Mouse (Mus musculus): ENCODE results near the gene Epgn. TPM values are rescaled to one million over a fixed set of nuclear protein-coding genes. Genes with fewer than 3 reads are reported as not detected.
A peak's percentile ranks its signal among the peaks of the same experiment; 100 is the strongest.

Gene Epgn
- polyA plus RNA-seq, 1 experiment from 2014 or later: 0.25 TPM

- no peak for DNase-seq (ENCODE audit: low spot score)
Measured at GRCm38 (mm10) chr5:91073626-91074025, 46.4 kb downstream of the Epgn start.

GRCm38 (mm10) chr5:91074026-91074425 is 46.8 kb downstream of the Epgn start:
- H3K9me3 ChIP-seq (replicated peaks; ENCODE audit: control insufficient read depth, low read length): no peaks in the 10 kb centered on the region
- H3K9ac ChIP-seq (ENCODE audit: low read length): 0 out of 2 replicates have a peak overlapping the region, but pooled peaks have one; percentile 2
- peaks cover 11% of the 10 kb centered on the region for H3K27me3 ChIP-seq (replicated peaks; ENCODE audit: control insufficient read depth, insufficient read depth, low read length)
- no peak for ATAC-seq
- H3K4me1 ChIP-seq (ENCODE audit: control insufficient read depth, insufficient read depth, low read length): peaks cover 2% of the 10 kb centered on the region; the same call in 1 of the 2 replicates
- no peaks in the 10 kb centered on the region for H3K36me3 ChIP-seq (ENCODE audit: control insufficient read depth, insufficient read depth, low read length)
- H3K27ac ChIP-seq (ENCODE audit: low read depth, low read length): no peak overlapping the region
- H3K4me3 ChIP-seq (ENCODE audit: low read depth, low read length): peak overlapping the region; percentile 25
- 42% methylated on average over 8 of the region's 8 CpGs for WGBS
- peak overlapping the region; percentile 60 for H3K4me2 ChIP-seq (ENCODE audit: low read length)
- no peak for DNase-seq (ENCODE audit: low spot score)

More at GRCm38 (mm10) chr5:91073626-91074025, 46.4 kb downstream of the Epgn start:
- Histone ChIP-seq H3K36me3 (ENCODE audit: control insufficient read depth, insufficient read depth, low read length) (no peaks in the 10 kb centered on the region), H3K4me3 (ENCODE audit: low read depth, low read length) (no peak overlapping the region), H3K27me3 (replicated peaks; ENCODE audit: control insufficient read depth, insufficient read depth, low read length) (peaks cover 11% of the 10 kb centered on the region), H3K9ac (ENCODE audit: low read length) (no peak overlapping the region), H3K9me3 (replicated peaks; ENCODE audit: control insufficient read depth, low read length) (no peaks in the 10 kb centered on the region), H3K4me1 (ENCODE audit: control insufficient read depth, insufficient read depth, low read length) (peaks cover 2% of the 10 kb centered on the region; the same call in 1 of the 2 replicates), H3K27ac (ENCODE audit: low read depth, low read length) (no peak overlapping the region), H3K4me2 (ENCODE audit: low read length) (no peak overlapping the region)
- ATAC-seq: no peak
- 86% methylated on average over 8 of the region's 8 CpGs for WGBS

- Histone ChIP-seq H3K9ac (ENCODE audit: low read length) (peak within 1 kb of the TSS; percentile 2; the same call in 1 of the 2 replicates), H3K4me1 (ENCODE audit: control insufficient read depth, insufficient read depth, low read length) (peaks cover 2% of the 10 kb centered on the region; the same call in 1 of the 2 replicates), H3K36me3 (ENCODE audit: control insufficient read depth, insufficient read depth, low read length) (no peaks in the 10 kb centered on the region), H3K4me3 (ENCODE audit: low read depth, low read length) (peak within 1 kb of the TSS; percentile 25), H3K4me2 (ENCODE audit: low read length) (peak within 1 kb of the TSS; percentile 60), H3K9me3 (replicated peaks; ENCODE audit: control insufficient read depth, low read length) (no peaks in the 10 kb centered on the region), H3K27me3 (replicated peaks; ENCODE audit: control insufficient read depth, insufficient read depth, low read length) (peaks cover 11% of the 10 kb centered on the region), H3K27ac (ENCODE audit: low read depth, low read length) (no peak within 1 kb of the TSS)
- WGBS: under 1% methylated on average over 25 of the region's 25 CpGs
- DNase-seq (ENCODE audit: low spot score) (peak; percentile 40), ATAC-seq (peak; percentile 68)
Measured at GRCm38 (mm10) chr5:91074450-91074950, 47.2 kb downstream of the Epgn start, which contains the start of gene Ereg. TSS of gene Ereg (plus strand) at chr5:91074622.

- Histone ChIP-seq H3K4me2 (ENCODE audit: low read length) (peak overlapping the region; percentile 60; the same call in 1 of the 2 replicates), H3K27me3 (replicated peaks; ENCODE audit: control insufficient read depth, insufficient read depth, low read length) (peaks cover 11% of the 10 kb centered on the region), H3K9me3 (replicated peaks; ENCODE audit: control insufficient read depth, low read length) (no peaks in the 10 kb centered on the region), H3K9ac (ENCODE audit: low read length) (no peak overlapping the region), H3K4me1 (ENCODE audit: control insufficient read depth, insufficient read depth, low read length) (peaks cover 2% of the 10 kb centered on the region; the same call in 1 of the 2 replicates), H3K27ac (ENCODE audit: low read depth, low read length) (no peak overlapping the region), H3K36me3 (ENCODE audit: control insufficient read depth, insufficient read depth, low read length) (no peaks in the 10 kb centered on the region), H3K4me3 (ENCODE audit: low read depth, low read length) (no peak overlapping the region)
- DNase-seq (ENCODE audit: low spot score) (no peak), ATAC-seq (no peak)
- 50% methylated on average over 1 of the region's 1 CpGs for WGBS
Measured at GRCm38 (mm10) chr5:91075021-91075420, 47.8 kb downstream of the Epgn start.

GRCm38 (mm10) chr5:91083016-91083415 is 55.8 kb downstream of the Epgn start:
- Histone ChIP-seq H3K27me3 (replicated peaks; ENCODE audit: control insufficient read depth, insufficient read depth, low read length) (no peaks in the 10 kb centered on the region), H3K4me1 (ENCODE audit: control insufficient read depth, insufficient read depth, low read length) (no peaks in the 10 kb centered on the region), H3K4me2 (ENCODE audit: low read length) (no peak overlapping the region), H3K9ac (ENCODE audit: low read length) (no peak overlapping the region), H3K4me3 (ENCODE audit: low read depth, low read length) (no peak overlapping the region), H3K9me3 (replicated peaks; ENCODE audit: control insufficient read depth, low read length) (no peaks in the 10 kb centered on the region), H3K36me3 (ENCODE audit: control insufficient read depth, insufficient read depth, low read length) (no peaks in the 10 kb centered on the region), H3K27ac (ENCODE audit: low read depth, low read length) (no peak overlapping the region)
- DNase-seq (ENCODE audit: low spot score) (no peak), ATAC-seq (no peak)
- 84% methylated on average over 5 of the region's 5 CpGs for WGBS

Other genes starting within 250 kb of the Epgn start
- not detected in 2 replicates for gene Cxcl3, start 241.4 kb upstream of the Epgn start, polyA plus RNA-seq (2014; fragmentation: Nextera tagmentation; extraction: Ambion mirVana)
- gene Cxcl15, start 232.9 kb upstream of the Epgn start, polyA plus RNA-seq (2014; fragmentation: Nextera tagmentation; extraction: Ambion mirVana): not detected in 2 replicates
- gene Cxcl1, start 136.2 kb upstream of the Epgn start, polyA plus RNA-seq (2014; fragmentation: Nextera tagmentation; extraction: Ambion mirVana): 0.56 TPM in 1 of 2 replicates, not detected in the other
- not detected in 2 replicates for gene Cxcl2, start 123.6 kb upstream of the Epgn start, polyA plus RNA-seq (2014; fragmentation: Nextera tagmentation; extraction: Ambion mirVana)
- gene Mthfd2l, start 96.3 kb upstream of the Epgn start, polyA plus RNA-seq (2014; fragmentation: Nextera tagmentation; extraction: Ambion mirVana): 71.9 and 86.0 TPM in 2 replicates
- gene Ereg, start 47.2 kb downstream of the Epgn start, polyA plus RNA-seq (2014; fragmentation: Nextera tagmentation; extraction: Ambion mirVana): not detected in 2 replicates
- not detected in 2 replicates for gene Areg, start 112.1 kb downstream of the Epgn start, polyA plus RNA-seq (2014; fragmentation: Nextera tagmentation; extraction: Ambion mirVana)

All from forebrain, embryonic 14.5 days (tissue).